Mouse (Mus musculus): Measurements from ENCODE around the gene Tcp1.
A peak's percentile ranks its signal among the peaks of the same experiment; 100 is the strongest.

Tcp1 gene

GRCm38 (mm10) chr17:12967173-12967572, 51.7 kb downstream of the Tcp1 start:
- DNase-seq (ENCODE audit: low read depth, low spot score): no peak

GRCm38 (mm10) chr17:12973851-12974250, 58.4 kb downstream of the Tcp1 start:
- DNase-seq (ENCODE audit: low read depth, low spot score): peak; percentile 52
